Mouse (Mus musculus): Measurements from ENCODE around the gene Atg10. TPM values are rescaled to one million over a fixed set of nuclear protein-coding genes. Genes with fewer than 3 reads are reported as not detected.
"Not testable (repeated sequence)": the region's sequence is repeated elsewhere in the genome, so short reads cannot be mapped to it uniquely, and the experiment has no call there.

Gene Atg10
- polyA plus RNA-seq, 1 experiment from 2014 or later = 17.3 TPM

DNA sequence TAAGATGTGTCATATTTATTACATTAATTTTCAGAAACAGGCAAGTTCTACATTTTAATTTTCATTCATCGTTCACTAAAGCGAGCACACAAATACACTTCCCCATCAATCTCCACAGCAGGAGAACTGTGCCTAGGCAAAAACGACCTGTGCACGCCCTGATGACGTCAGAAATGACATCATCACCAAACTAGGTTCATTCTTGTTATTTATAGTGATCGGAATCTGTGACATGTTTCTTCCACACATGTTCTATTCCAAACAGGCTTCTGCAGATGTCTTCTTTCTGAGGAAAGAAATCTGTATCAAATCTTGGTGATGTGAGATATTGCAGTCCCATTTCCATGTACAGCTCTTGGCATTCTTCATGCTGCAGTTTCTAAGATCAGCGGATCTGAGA, 287.9 kb downstream of the Atg10 start:
- Histone ChIP-seq H3K4me1 (replicated peaks; ENCODE audit: control insufficient read depth, insufficient read depth, low read length) (no peaks in the 10 kb centered on the region), H3K4me3 (ENCODE audit: low read depth, low read length) (no peak overlapping the region), H3K9me3 (ENCODE audit: control insufficient read depth, low read length) (no peaks in the 10 kb centered on the region), H3K9ac (ENCODE audit: low read depth, low read length) (no peak overlapping the region), H3K4me2 (replicated peaks; ENCODE audit: low read depth, low read length) (no peak overlapping the region), H3K27ac (ENCODE audit: low read depth, low read length) (no peak overlapping the region), H3K27me3 (ENCODE audit: control insufficient read depth, insufficient read depth, low read length) (no peaks in the 10 kb centered on the region), H3K36me3 (ENCODE audit: control insufficient read depth, insufficient read depth, low read length) (no peaks in the 10 kb centered on the region)
- WGBS = 88% methylated on average over 7 of the region's 7 CpGs
- DNase-seq (ENCODE audit: low spot score) = no peak
- ATAC-seq (ENCODE audit: low FRiP score) = no peak

DNA sequence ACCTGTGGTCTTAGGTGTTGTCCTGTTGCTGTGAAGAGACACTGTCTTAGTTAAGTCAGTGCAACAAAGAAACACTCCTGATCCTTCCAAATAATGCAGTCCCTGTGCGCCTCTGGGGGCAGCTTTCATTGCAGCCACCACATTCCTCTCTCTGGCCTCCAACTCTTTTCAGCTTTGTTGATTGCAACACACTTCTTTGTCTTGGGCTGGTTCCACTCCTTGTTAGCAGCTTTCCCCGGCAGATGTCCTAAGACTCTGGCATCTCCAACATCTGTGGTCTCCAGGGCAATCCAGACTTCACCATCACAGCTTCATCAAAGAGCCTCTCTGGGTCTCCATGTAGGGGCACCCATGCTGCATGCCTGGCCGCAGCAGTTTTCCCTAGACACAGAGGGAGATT, 290.5 kb downstream of the Atg10 start:
- Histone ChIP-seq H3K27ac (ENCODE audit: low read depth, low read length) (no peak overlapping the region), H3K9ac (ENCODE audit: low read depth, low read length) (no peak overlapping the region), H3K36me3 (ENCODE audit: control insufficient read depth, insufficient read depth, low read length) (no peaks in the 10 kb centered on the region), H3K4me2 (replicated peaks; ENCODE audit: low read depth, low read length) (no peak overlapping the region), H3K4me3 (ENCODE audit: low read depth, low read length) (no peak overlapping the region), H3K27me3 (ENCODE audit: control insufficient read depth, insufficient read depth, low read length) (no peaks in the 10 kb centered on the region), H3K4me1 (replicated peaks; ENCODE audit: control insufficient read depth, insufficient read depth, low read length) (no peaks in the 10 kb centered on the region), H3K9me3 (ENCODE audit: control insufficient read depth, low read length) (no peaks in the 10 kb centered on the region)
- ATAC-seq (ENCODE audit: low FRiP score) = no peak
- DNase-seq (ENCODE audit: low spot score) = no peak
- WGBS = 70% methylated on average over 3 of the region's 3 CpGs

DNA sequence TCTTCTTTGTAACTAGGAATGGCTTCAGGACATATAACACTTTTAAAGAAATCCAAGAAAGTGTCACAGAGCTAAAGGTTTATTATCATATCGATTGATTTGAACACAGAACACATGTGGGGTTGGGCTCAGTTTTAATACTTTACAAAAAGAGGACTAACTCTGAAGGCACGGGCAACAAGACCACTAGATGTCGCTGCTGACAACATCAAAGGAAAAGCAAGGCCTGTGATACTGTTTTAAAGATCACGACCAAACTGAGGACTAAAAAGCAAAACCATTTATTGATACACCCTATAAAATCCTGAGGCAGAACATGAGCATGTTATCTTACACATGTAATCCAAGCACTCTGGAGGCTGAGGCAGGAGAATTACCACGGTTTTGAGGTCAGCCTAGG, 293.9 kb downstream of the Atg10 start:
- 30% methylated on average over 5 of the region's 5 CpGs for whole genome bisulfite sequencing
- H3K36me3 ChIP-seq (ENCODE audit: control insufficient read depth, insufficient read depth, low read length) = peaks cover 7% of the 10 kb centered on the region; the same call in 1 of the 2 replicates
- peak; percentile 78 for DNase-seq (ENCODE audit: low spot score)
- no peak overlapping the region for H3K4me2 ChIP-seq (replicated peaks; ENCODE audit: low read depth, low read length)
- no peaks in the 10 kb centered on the region for H3K9me3 ChIP-seq (ENCODE audit: control insufficient read depth, low read length)
- no peaks in the 10 kb centered on the region for H3K4me1 ChIP-seq (replicated peaks; ENCODE audit: control insufficient read depth, insufficient read depth, low read length)
- peak; percentile 55; the same call in 1 of the 2 replicates for ATAC-seq (ENCODE audit: low FRiP score)
- no peak overlapping the region for H3K4me3 ChIP-seq (ENCODE audit: low read depth, low read length)
- H3K27me3 ChIP-seq (ENCODE audit: control insufficient read depth, insufficient read depth, low read length) = no peaks in the 10 kb centered on the region
- no peak overlapping the region for H3K9ac ChIP-seq (ENCODE audit: low read depth, low read length)
- no peak overlapping the region for H3K27ac ChIP-seq (ENCODE audit: low read depth, low read length)

DNA sequence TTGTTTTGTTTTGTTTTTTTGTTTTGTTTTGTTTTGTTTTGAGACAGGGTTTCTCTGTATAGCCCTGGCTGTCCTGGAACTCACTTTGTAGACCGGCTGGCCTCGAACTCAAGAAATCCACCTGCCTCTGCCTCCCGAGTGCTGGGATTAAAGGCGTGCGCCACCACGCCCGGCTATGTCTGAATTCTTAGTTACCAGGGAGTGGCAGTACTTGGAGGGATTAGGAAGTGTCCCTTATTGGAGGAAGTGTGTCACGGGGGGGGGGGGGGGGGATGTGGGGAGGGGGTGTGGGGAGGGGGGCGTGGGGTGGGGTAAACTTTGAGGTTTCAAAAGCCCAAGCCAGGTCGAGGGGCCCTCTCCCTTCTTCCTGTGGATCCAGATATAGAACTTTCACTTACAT, 295.5 kb downstream of the Atg10 start:
- not testable (repeated sequence) for H3K4me3 ChIP-seq (ENCODE audit: low read depth, low read length); H3K36me3 ChIP-seq (ENCODE audit: control insufficient read depth, insufficient read depth, low read length); H3K27ac ChIP-seq (ENCODE audit: low read depth, low read length); H3K4me2 ChIP-seq (replicated peaks; ENCODE audit: low read depth, low read length); DNase-seq (ENCODE audit: low spot score); H3K4me1 ChIP-seq (replicated peaks; ENCODE audit: control insufficient read depth, insufficient read depth, low read length); H3K27me3 ChIP-seq (ENCODE audit: control insufficient read depth, insufficient read depth, low read length); H3K9ac ChIP-seq (ENCODE audit: low read depth, low read length); ATAC-seq (ENCODE audit: low FRiP score); H3K9me3 ChIP-seq (ENCODE audit: control insufficient read depth, low read length)
- 97% methylated on average over 9 of the region's 10 CpGs for WGBS

DNA sequence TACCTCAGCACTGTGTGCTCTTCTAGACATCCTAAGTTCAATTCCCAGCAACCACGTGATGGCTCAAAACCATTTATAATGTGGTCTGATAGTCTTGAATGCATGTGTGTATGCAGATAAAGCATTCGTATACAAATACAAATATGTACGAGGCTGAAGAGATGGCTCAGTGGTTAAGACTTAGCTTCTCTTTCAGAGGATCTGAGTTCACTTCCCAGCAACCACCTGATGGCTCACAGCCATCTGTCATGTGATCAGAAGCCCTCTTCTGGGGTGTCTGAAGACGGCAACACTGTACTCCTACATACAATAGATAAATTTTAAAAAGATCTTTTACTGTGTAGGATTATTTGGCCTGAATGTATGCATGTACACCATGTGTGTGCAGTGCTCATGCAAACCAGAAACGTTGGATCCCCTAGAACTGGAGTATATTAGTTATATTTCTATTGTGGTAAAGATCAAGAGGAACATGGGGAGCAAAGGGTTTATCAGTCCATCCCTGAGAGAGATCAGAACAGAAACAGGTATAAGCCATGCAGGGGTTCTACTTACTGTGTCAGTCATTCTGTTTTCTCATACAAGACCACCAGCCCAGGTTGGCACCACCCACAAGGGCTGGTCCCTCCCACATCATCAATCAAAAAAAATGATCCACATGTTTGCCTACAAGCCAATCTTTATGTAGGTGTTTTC, 296.7 kb downstream of the Atg10 start:
- Histone ChIP-seq H3K27ac (ENCODE audit: low read depth, low read length) (no peak overlapping the region), H3K27me3 (ENCODE audit: control insufficient read depth, insufficient read depth, low read length) (no peaks in the 10 kb centered on the region), H3K9me3 (ENCODE audit: control insufficient read depth, low read length) (no peaks in the 10 kb centered on the region), H3K36me3 (ENCODE audit: control insufficient read depth, insufficient read depth, low read length) (peaks cover 7% of the 10 kb centered on the region; the same call in 1 of the 2 replicates), H3K4me2 (replicated peaks; ENCODE audit: low read depth, low read length) (no peak overlapping the region), H3K9ac (ENCODE audit: low read depth, low read length) (no peak overlapping the region), H3K4me3 (ENCODE audit: low read depth, low read length) (no peak overlapping the region), H3K4me1 (replicated peaks; ENCODE audit: control insufficient read depth, insufficient read depth, low read length) (no peaks in the 10 kb centered on the region)
- DNase-seq (ENCODE audit: low spot score) (no peak), ATAC-seq (ENCODE audit: low FRiP score) (no peak)
- 81% methylated on average over 5 of the region's 5 CpGs for WGBS

DNA sequence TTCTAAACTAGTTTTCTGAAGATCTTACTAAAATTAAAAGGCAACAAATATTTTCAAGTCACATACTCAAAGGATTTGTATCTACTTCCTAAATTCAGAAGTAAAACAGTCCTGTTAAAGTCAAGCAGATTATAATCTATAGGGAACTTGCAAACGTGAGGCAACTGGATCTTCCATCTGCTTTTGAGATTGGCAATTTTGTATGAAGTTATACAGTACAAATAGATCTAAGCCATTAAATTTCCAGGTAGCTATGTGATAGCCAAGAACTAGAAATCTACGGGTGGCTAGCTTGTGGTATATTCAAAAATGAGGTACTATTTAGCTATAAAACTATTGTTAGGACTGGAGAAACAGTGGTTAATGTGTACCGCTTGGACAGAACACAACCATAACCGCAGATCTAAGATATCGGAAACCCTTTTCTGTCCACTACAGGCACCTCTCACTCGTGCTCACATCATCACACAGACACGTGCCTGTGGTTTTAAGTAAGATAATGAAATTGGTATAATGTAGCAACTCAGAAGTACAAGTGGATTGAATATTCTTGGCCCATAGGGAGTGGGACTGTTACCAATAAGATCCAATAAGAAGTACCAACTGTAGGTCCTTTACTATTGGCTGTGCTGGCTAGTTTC, 297.5 kb downstream of the Atg10 start:
- Histone ChIP-seq H3K4me3 (ENCODE audit: low read depth, low read length) (no peak overlapping the region), H3K27me3 (ENCODE audit: control insufficient read depth, insufficient read depth, low read length) (no peaks in the 10 kb centered on the region), H3K27ac (ENCODE audit: low read depth, low read length) (no peak overlapping the region), H3K9ac (ENCODE audit: low read depth, low read length) (no peak overlapping the region), H3K4me2 (replicated peaks; ENCODE audit: low read depth, low read length) (no peak overlapping the region), H3K4me1 (replicated peaks; ENCODE audit: control insufficient read depth, insufficient read depth, low read length) (no peaks in the 10 kb centered on the region), H3K36me3 (ENCODE audit: control insufficient read depth, insufficient read depth, low read length) (peaks cover 7% of the 10 kb centered on the region; the same call in 1 of the 2 replicates), H3K9me3 (ENCODE audit: control insufficient read depth, low read length) (no peaks in the 10 kb centered on the region)
- WGBS = 88% methylated on average over 7 of the region's 7 CpGs
- DNase-seq (ENCODE audit: low spot score) (no peak), ATAC-seq (ENCODE audit: low FRiP score) (no peak)

DNA sequence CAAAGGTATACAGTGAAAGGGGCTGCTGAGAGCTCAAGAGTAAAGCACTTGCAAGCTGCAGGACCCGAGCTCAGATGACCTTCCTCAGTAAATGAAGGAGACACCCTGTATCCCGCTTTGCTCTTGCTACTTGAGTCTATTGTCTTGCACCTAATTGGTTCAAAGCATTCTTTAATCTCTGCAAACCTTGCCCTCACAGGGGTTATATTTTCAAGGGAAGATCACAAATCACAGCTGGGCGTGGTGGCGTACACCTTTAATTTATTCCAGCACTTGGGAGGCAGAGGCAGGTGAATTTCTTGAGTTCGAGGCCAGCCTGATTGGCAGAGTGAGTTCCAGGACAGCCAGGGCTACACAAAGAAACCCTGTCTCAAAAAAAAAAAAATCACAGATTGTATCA, 298.6 kb downstream of the Atg10 start:
- no peak overlapping the region for H3K4me2 ChIP-seq (replicated peaks; ENCODE audit: low read depth, low read length)
- no peaks in the 10 kb centered on the region for H3K4me1 ChIP-seq (replicated peaks; ENCODE audit: control insufficient read depth, insufficient read depth, low read length)
- ATAC-seq (ENCODE audit: low FRiP score) = no peak
- peaks cover 7% of the 10 kb centered on the region; the same call in 1 of the 2 replicates for H3K36me3 ChIP-seq (ENCODE audit: control insufficient read depth, insufficient read depth, low read length)
- no peaks in the 10 kb centered on the region for H3K27me3 ChIP-seq (ENCODE audit: control insufficient read depth, insufficient read depth, low read length)
- H3K9me3 ChIP-seq (ENCODE audit: control insufficient read depth, low read length) = no peaks in the 10 kb centered on the region
- H3K27ac ChIP-seq (ENCODE audit: low read depth, low read length) = no peak overlapping the region
- no peak overlapping the region for H3K9ac ChIP-seq (ENCODE audit: low read depth, low read length)
- 92% methylated on average over 5 of the region's 5 CpGs for WGBS
- no peak overlapping the region for H3K4me3 ChIP-seq (ENCODE audit: low read depth, low read length)
- no peak for DNase-seq (ENCODE audit: low spot score)

DNA sequence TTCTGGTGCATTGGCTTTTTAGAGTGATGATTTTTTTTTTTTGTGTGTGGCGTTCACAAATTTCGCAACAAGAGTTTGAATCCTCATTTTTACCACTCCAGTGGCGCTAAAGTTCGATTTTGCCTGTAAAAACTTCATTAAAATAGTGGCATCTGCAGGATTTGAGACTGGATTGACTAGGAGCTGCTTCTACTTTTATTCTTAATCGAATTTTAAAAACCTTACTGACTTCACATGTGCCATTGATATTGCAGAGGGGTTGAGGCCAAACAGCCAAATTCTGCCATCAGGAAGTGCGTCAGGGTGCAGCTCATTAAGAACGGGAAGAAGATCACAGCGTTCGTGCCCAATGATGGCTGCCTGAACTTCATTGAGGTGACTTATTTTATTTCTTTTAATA, 299.7 kb downstream of the Atg10 start:
- Histone ChIP-seq H3K4me2 (replicated peaks; ENCODE audit: low read depth, low read length) (peak overlapping the region; percentile 54), H3K4me1 (replicated peaks; ENCODE audit: control insufficient read depth, insufficient read depth, low read length) (no peaks in the 10 kb centered on the region), H3K9ac (ENCODE audit: low read depth, low read length) (peak overlapping the region; percentile 95; the same call in 1 of the 2 replicates), H3K9me3 (ENCODE audit: control insufficient read depth, low read length) (no peaks in the 10 kb centered on the region), H3K36me3 (ENCODE audit: control insufficient read depth, insufficient read depth, low read length) (peaks cover 7% of the 10 kb centered on the region; the same call in 1 of the 2 replicates), H3K27ac (ENCODE audit: low read depth, low read length) (no peak overlapping the region), H3K4me3 (ENCODE audit: low read depth, low read length) (peak overlapping the region; percentile 90), H3K27me3 (ENCODE audit: control insufficient read depth, insufficient read depth, low read length) (no peaks in the 10 kb centered on the region)
- DNase-seq (ENCODE audit: low spot score) (no peak), ATAC-seq (ENCODE audit: low FRiP score) (no peak)
- WGBS = 52% methylated on average over 9 of the region's 9 CpGs

DNA sequence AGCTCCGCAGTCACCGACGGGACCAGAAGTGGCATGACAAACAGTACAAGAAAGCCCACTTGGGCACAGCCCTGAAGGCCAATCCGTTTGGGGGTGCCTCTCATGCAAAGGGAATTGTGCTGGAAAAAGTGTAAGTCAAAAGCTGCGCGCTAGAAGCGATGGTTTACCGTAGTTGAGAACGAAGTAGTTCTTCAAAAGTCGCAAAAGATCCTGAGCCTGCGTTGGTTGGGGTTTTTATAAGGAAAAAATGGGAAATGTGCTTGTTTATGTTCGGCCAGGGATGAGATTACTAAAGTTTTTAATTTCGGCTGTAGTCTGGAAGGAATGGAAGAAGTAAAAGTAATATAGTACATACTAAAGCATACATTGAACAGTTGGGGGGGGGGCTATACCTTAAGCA, 300.2 kb downstream of the Atg10 start:
- H3K4me1 ChIP-seq (replicated peaks; ENCODE audit: control insufficient read depth, insufficient read depth, low read length); H3K36me3 ChIP-seq (ENCODE audit: control insufficient read depth, insufficient read depth, low read length); DNase-seq (ENCODE audit: low spot score); H3K27me3 ChIP-seq (ENCODE audit: control insufficient read depth, insufficient read depth, low read length); H3K9me3 ChIP-seq (ENCODE audit: control insufficient read depth, low read length); ATAC-seq (ENCODE audit: low FRiP score): not testable (repeated sequence)
- Histone ChIP-seq H3K9ac (ENCODE audit: low read depth, low read length) (peak overlapping the region; percentile 95), H3K27ac (ENCODE audit: low read depth, low read length) (0 out of 2 replicates have a peak overlapping the region, but pooled peaks have one; percentile 58), H3K4me2 (replicated peaks; ENCODE audit: low read depth, low read length) (peak overlapping the region; percentile 54), H3K4me3 (ENCODE audit: low read depth, low read length) (peak overlapping the region; percentile 90)
- WGBS = 1% methylated on average over 13 of the region's 13 CpGs
